Mouse (Mus musculus) frontal cortex, postnatal 25 days (tissue): ENCODE data around the gene Akap17b.

ENCODE experiments used
- DNase-seq, 2 experiments: peaks; one replicate each; pipeline ENCODE4 v3.0.0; 2022; ENCODE audit warnings: low spot score in 2 of 2

Akap17b gene

DNA sequence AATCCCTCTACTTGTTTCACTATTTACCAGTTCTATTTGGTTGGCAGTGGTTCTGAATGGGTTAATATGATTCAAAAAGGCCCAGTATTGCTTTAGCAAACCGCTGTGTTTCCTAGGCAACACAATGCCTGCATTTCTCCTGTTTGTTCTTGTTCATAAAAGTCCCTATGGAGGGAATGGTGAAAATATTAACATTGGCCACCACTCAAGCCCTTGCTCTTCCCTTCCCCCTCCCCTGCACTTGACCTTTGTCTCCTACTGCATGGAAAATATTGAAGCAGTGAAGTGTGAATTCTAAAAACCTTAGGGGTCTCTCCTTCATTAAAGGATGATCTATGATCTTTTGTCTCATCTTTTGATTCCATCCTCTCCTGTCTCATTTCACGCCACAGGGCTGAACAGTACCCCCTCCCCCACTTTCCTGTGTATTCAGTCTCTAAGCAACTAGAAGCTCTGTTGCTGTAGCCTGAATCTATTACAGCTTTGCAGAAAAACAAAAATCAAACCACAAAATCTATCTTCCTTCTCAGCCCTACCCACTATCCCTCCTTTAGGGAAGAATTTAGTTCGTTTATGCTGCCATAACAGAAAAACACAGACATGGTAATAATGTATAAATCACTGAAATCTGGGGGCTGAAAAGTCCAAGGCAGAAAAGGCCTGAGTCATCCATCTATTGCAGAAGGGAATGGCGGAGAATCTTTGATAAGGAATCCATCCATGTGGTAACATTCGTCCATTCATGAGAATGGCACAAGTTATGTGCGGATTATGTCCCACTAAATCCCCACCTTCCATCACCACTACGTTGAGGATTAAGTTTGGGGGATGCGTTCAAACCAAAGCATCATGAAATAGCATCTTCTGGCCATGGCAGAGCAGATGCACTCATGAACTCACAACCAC, 57.6 kb downstream of the Akap17b start:
- no peak for DNase-seq

DNA sequence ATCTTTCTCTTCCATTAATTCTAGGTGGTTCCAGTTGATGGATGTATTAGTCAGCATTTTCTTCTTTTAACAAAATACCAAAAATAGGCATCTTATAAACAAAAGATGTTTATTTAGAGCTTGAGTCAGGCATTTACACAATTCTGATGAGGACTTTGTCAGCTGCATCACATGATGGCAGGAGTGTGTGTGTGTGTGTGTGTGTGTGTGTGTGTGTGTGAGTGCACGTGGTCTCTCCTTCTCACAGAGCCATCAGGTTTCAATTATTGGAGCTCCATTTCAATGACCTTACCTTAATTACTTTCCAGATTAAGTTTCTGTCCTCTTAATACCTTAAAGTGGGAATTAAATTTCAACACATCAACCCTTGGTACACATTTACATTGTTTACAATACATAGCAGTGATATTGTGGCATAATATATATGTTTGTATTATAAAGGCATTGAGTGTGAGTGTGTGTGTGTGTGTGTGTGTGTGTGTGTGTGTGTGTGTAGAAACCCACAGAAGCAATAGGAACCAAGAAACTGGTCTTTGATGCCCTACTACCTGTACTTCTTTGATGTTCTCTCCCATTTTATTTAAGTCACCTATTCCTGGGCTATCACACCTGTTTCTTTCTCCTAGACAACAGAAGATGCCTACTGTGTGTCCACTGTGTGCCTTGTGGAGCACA, 58.4 kb downstream of the Akap17b start:
- no peak for DNase-seq

- DNase-seq: no peak
Measured at GRCm38 (mm10) chrX:36562079-36562478, 83.1 kb downstream of the Akap17b start.

DNA sequence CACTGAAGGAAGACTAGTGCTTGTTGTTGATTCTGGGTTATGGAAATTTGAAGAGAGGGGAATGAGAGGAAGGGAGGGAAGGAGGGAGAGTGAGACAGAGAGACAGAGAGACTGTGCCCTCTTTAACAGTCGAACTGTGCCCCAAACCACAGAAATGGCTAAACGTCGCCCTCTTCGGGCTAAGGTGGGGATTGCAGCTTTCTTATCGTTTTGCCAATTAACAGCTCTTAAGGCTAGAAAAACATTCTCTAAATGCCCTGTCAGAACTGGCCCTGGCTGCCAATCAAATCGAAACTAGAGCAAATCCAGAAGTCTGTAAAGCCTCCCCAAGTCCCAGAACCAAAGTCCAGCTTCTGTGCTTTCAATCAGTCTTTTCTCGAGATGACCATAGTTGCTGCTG, 83.5 kb downstream of the Akap17b start:
- DNase-seq: peak; percentile 60 to 69

DNA sequence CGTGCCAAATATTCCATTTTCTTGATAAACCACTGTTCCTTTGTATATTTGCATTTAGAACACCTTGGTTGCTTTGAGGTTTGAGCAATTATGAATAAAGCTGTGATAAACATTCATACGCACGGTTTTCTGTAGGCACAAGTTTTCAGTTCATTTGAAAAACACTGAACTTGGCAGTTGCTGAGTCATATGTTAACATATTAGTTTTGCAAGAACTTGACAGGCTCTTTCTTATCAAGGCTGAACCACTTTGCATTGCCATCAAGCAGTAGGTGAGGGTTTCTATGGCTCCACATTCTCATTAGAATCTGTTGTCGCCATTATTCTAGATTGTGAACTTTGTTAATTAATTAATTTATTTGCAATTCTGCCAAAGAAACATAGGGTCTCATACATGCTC, 85.0 kb downstream of the Akap17b start:
- no peak for DNase-seq
